In genomic region chr1:52010741-52011140, GRCm38 (mm10) we compare ENCODE assay signal across 26 mouse cellular contexts. TPM values are rescaled to one million over a fixed set of nuclear protein-coding genes. Genes with fewer than 3 reads are reported as not detected.
DNase-seq lines count a peak whose midpoint lies in the region; ATAC-seq and TF ChIP-seq lines count a peak whose summit lies in the region.
"Had no signal": no experiment of that assay in that cellular context is flagged by ENCODE, and none has a peak within 500 bp of the region (broad histone marks: within the 10 kb centered on the region; RNA-seq: fewer than 3 reads in every experiment).

No protein-coding gene starts in this region.

- no peak for ATAC-seq in megakaryocyte, adult 5-6 weeks (ENCODE audit: poor library complexity, severe bottlenecking)
- ATAC-seq in midbrain, embryonic 14.5 days (ENCODE audit: low FRiP score, low TSS enrichment): no peak
- ATAC-seq: forebrain, embryonic 15.5 days; intestine, embryonic 16.5 days had no signal

- H3K27ac ChIP-seq in small intestine, adult 2 months (ENCODE audit: insufficient read depth, low read depth, low read length): peak overlapping the region; percentile 49; the same call in 1 of the 2 replicates
- no peak overlapping the region for H3K27ac ChIP-seq in midbrain, embryonic 14.5 days (replicated peaks; ENCODE audit: low read depth, low read length)
- H3K27ac ChIP-seq: embryonic facial prominence, embryonic 10.5 days; embryonic facial prominence, embryonic 13.5 days; forebrain, embryonic 12.5 days; forebrain, embryonic 15.5 days; heart, adult 2 months; hindbrain, embryonic 12.5 days; hindbrain, embryonic 15.5 days had no signal

- H3K4me3 ChIP-seq in megakaryocyte, embryonic 14.5 days (replicated peaks): peak overlapping the region; percentile 42
- no peak overlapping the region for H3K4me3 ChIP-seq in small intestine, adult 2 months (ENCODE audit: low read depth, low read length)
- H3K4me3 ChIP-seq in midbrain, embryonic 14.5 days (replicated peaks; ENCODE audit: low read depth, low read length): no peak overlapping the region
- H3K4me3 ChIP-seq: embryonic facial prominence, embryonic 10.5 days; embryonic facial prominence, embryonic 13.5 days; erythroblast, embryonic 14.5 days; forebrain, embryonic 12.5 days; forebrain, embryonic 15.5 days; heart, adult 2 months; hindbrain, embryonic 12.5 days; hindbrain, embryonic 15.5 days had no signal

- peak; percentile 64 for DNase-seq in CD4-positive helper T cell, adult 2 months (ENCODE audit: low read depth, low spot score)
- peak; percentile 69 for DNase-seq in induced T-regulatory cell, adult 2 months (ENCODE audit: low read depth)
- DNase-seq in midbrain, embryonic 14.5 days: no peak
- DNase-seq in layer of hippocampus, adult 8-10 months (ENCODE audit: low spot score in 2 of 2): no peak
- DNase-seq: adrenal gland, adult 8-10 months; adrenal gland, postnatal 25 days; cerebellum, adult 11 months; cerebellum, adult 2 months; cerebellum, postnatal 10 days; cerebellum, postnatal 36 days; embryo, embryonic 11 days; gastrocnemius, postnatal 25 days; heart, adult 2 months had no signal

- no peak overlapping the region for H3K9ac ChIP-seq in midbrain, embryonic 14.5 days (replicated peaks; ENCODE audit: low read length)
- H3K9ac ChIP-seq: embryonic facial prominence, embryonic 13.5 days; forebrain, embryonic 12.5 days; forebrain, embryonic 15.5 days; hindbrain, embryonic 12.5 days; hindbrain, embryonic 15.5 days had no signal

- WGBS in small intestine, adult 2 months: 80% methylated on average over 5 of the region's 5 CpGs
- 93% methylated on average over 5 of the region's 5 CpGs for WGBS in midbrain, embryonic 14.5 days

- TF ChIP-seq CTCF in small intestine, adult 2 months (IDR thresholded peaks at IDR 0.05; ENCODE audit: extremely low read depth, insufficient read length, insufficient replicate concordance, low read depth, low read length): no peak

- peaks cover 58% of the 10 kb centered on the region for H3K4me1 ChIP-seq in megakaryocyte, embryonic 14.5 days
- H3K4me1 ChIP-seq in small intestine, adult 2 months (ENCODE audit: control insufficient read depth, insufficient read depth, insufficient read length, low read length): no peaks in the 10 kb centered on the region
- no peaks in the 10 kb centered on the region for H3K4me1 ChIP-seq in midbrain, embryonic 14.5 days (ENCODE audit: control insufficient read depth, insufficient read depth, low read length)

- no peaks in the 10 kb centered on the region for H3K27me3 ChIP-seq in megakaryocyte, embryonic 14.5 days (replicated peaks)
- no peaks in the 10 kb centered on the region for H3K27me3 ChIP-seq in small intestine, adult 2 months (ENCODE audit: control insufficient read depth, insufficient read depth, low read length)
- no peaks in the 10 kb centered on the region for H3K27me3 ChIP-seq in midbrain, embryonic 14.5 days (ENCODE audit: control insufficient read depth, insufficient read depth, low read length)
- H3K27me3 ChIP-seq: forebrain, embryonic 12.5 days; forebrain, embryonic 15.5 days had no signal

- no peak overlapping the region for H3K4me2 ChIP-seq in midbrain, embryonic 14.5 days (ENCODE audit: low read length)
- H3K4me2 ChIP-seq: embryonic facial prominence, embryonic 13.5 days; forebrain, embryonic 12.5 days; forebrain, embryonic 15.5 days; heart, embryonic 11.5 days; hindbrain, embryonic 12.5 days; hindbrain, embryonic 15.5 days had no signal

- peaks cover 23% of the 10 kb centered on the region for H3K36me3 ChIP-seq in megakaryocyte, embryonic 14.5 days (replicated peaks; ENCODE audit: low read length)
- no peaks in the 10 kb centered on the region for H3K36me3 ChIP-seq in small intestine, adult 2 months (ENCODE audit: control insufficient read depth, insufficient read depth, low read length)
- H3K36me3 ChIP-seq in midbrain, embryonic 14.5 days (ENCODE audit: control insufficient read depth, insufficient read depth, low read length): no peaks in the 10 kb centered on the region
- H3K36me3 ChIP-seq: embryonic facial prominence, embryonic 10.5 days; embryonic facial prominence, embryonic 13.5 days; forebrain, embryonic 12.5 days; forebrain, embryonic 15.5 days; hindbrain, embryonic 12.5 days; hindbrain, embryonic 15.5 days had no signal

- TF ChIP-seq POLR2A in small intestine, adult 2 months (IDR thresholded peaks at IDR 0.05; ENCODE audit: low read depth, low read length): no peak

- no peaks in the 10 kb centered on the region for H3K9me3 ChIP-seq in megakaryocyte, embryonic 14.5 days
- H3K9me3 ChIP-seq in midbrain, embryonic 14.5 days (ENCODE audit: control insufficient read depth, low read length): no peaks in the 10 kb centered on the region
- H3K9me3 ChIP-seq: embryonic facial prominence, embryonic 10.5 days; embryonic facial prominence, embryonic 13.5 days; forebrain, embryonic 12.5 days; forebrain, embryonic 15.5 days; hindbrain, embryonic 12.5 days; hindbrain, embryonic 15.5 days had no signal

RNA-seq across cellular contexts. Expression of gene Stat4, which starts 23.8 kb away (rescaled TPM):
- 3.0 TPM in 1 of 2 replicates, not detected in the other for polyA plus RNA-seq in megakaryocyte, embryonic 14.5 days (2012; ENCODE audit: insufficient read depth, low replicate concordance)
- 19.3 and 28.2 TPM in 2 replicates for total RNA-seq in megakaryocyte, adult 5-6 weeks (2015)
- 13.2 and 21.6 TPM in 2 replicates for total RNA-seq in megakaryocyte, adult 5-6 weeks (2017)
- 0.22 and 0.34 TPM in 2 replicates for polyA plus RNA-seq in small intestine, adult 2 months (2012; rRNA removed)
- 0.34 and 0.47 TPM in 2 replicates for polyA plus RNA-seq in midbrain, embryonic 14.5 days (2014; fragmentation: Nextera tagmentation; extraction: Ambion mirVana)
- total RNA-seq in layer of hippocampus, adult 8-10 months (2022): 1 to 10 TPM in 2 of 4 experiments, under 1 TPM in 2; 0.61 to 1.1 (median 1.0) TPM
- total RNA-seq: gastrocnemius, adult 8-10 months; gastrocnemius, postnatal 25 days had no signal
- polyA plus RNA-seq: erythroblast, embryonic 14.5 days had no signal

Comparison
In these comparisons a context has a peak if more than half of its experiments do, and no peak if none do; other contexts are left out.
1. DNase-seq: peak in CD4-positive helper T cell, adult 2 months (single experiment) and induced T-regulatory cell, adult 2 months (single experiment); none in midbrain, embryonic 14.5 days (single experiment) and layer of hippocampus, adult 8-10 months (0 of 2).